Mouse (Mus musculus): ENCODE measurements around the gene Malsu1. TPM values are rescaled to one million over a fixed set of nuclear protein-coding genes. Genes with fewer than 3 reads are reported as not detected.
A peak's percentile ranks its signal among the peaks of the same experiment; 100 is the strongest.

Malsu1 gene
- polyA plus RNA-seq (2014; fragmentation: Nextera tagmentation; extraction: Ambion mirVana) = 64.2 and 74.2 TPM in 2 replicates

DNA sequence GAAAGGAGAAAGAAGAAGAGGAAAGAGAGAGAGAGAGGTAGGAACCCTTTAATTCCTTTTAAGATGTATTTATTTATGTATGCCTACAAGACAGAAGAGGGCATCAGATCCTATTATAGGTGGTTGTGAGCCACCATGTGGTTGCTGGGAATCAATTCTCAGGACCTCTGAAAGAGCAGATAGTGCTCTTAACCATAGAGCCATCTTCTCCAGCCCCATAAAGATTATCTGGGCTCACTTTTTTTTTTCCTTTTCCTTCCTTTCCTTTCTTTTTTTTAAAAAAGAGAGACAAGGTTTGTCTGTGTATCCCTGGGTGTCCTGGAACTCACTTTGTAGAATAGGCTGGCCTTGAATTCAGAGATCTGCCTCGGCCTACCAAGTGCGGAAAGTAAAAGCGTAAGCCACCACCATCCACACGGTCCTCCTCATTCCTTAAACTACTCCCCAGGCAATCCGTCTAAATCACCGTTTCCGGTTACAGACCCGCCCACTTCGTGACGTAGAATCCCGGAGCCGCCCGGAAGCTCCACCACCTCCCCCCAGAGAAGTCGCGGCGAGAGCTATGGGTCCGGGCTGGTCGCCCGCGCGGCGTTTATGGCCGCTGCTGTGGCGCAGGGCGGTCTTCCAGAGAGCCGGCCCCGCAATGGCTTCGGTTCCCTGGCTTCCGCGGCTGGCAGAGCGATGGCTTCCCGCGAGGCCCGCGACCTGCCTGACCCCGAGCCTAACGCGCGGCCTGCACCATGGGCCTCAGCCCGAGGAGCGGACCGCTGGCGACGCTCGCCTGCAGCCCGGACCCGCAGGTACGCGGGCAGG lies at the start of gene Malsu1:
Malsu1 (plus strand) TSS at position 492 of the 813 bp plus-strand sequence.
- H3K9ac ChIP-seq = peak within 1 kb of the TSS; percentile 96
- peak within 1 kb of the TSS; percentile 83 for H3K27ac ChIP-seq
- peak within 1 kb of the TSS; percentile 80 for H3K4me2 ChIP-seq (replicated peaks)
- WGBS = under 1% methylated on average over 49 of the region's 49 CpGs
- H3K27me3 ChIP-seq (ENCODE audit: control insufficient read depth, insufficient read depth, low read length) = no peaks in the 10 kb centered on the region
- ATAC-seq (ENCODE audit: low FRiP score) (peak; percentile 98), DNase-seq (ENCODE audit: low spot score) (peak; percentile 97)
- peak within 1 kb of the TSS; percentile 97 for H3K4me3 ChIP-seq (replicated peaks; ENCODE audit: low read length)
- H3K9me3 ChIP-seq (ENCODE audit: control insufficient read depth, low read length) = no peaks in the 10 kb centered on the region
- no peaks in the 10 kb centered on the region for H3K36me3 ChIP-seq (replicated peaks; ENCODE audit: control insufficient read depth, insufficient read depth)
- peaks cover 17% of the 10 kb centered on the region for H3K4me1 ChIP-seq (replicated peaks; ENCODE audit: control insufficient read depth, insufficient read depth, low read length)

- 86% methylated on average over 7 of the region's 7 CpGs for WGBS
- no peak overlapping the region for H3K4me3 ChIP-seq (replicated peaks; ENCODE audit: low read length)
- no peak overlapping the region for H3K27ac ChIP-seq
- H3K9ac ChIP-seq = no peak overlapping the region
- no peaks in the 10 kb centered on the region for H3K36me3 ChIP-seq (replicated peaks; ENCODE audit: control insufficient read depth, insufficient read depth)
- no peak for ATAC-seq (ENCODE audit: low FRiP score)
- no peak for DNase-seq (ENCODE audit: low spot score)
- no peaks in the 10 kb centered on the region for H3K27me3 ChIP-seq (ENCODE audit: control insufficient read depth, insufficient read depth, low read length)
- no peak overlapping the region for H3K4me2 ChIP-seq (replicated peaks)
- H3K9me3 ChIP-seq (ENCODE audit: control insufficient read depth, low read length) = no peaks in the 10 kb centered on the region
- H3K4me1 ChIP-seq (replicated peaks; ENCODE audit: control insufficient read depth, insufficient read depth, low read length) = 0 out of 2 replicates have a peak, but pooled peaks cover 4% of the 10 kb centered on the region
These were observed 48.3 kb upstream of the Malsu1 start for GRCm38 (mm10) chr6:49025290-49025689.

GRCm38 (mm10) chr6:49026496-49026895 lies 47.1 kb upstream of the Malsu1 start:
- ATAC-seq (ENCODE audit: low FRiP score) (no peak), DNase-seq (ENCODE audit: low spot score) (no peak)
- Histone ChIP-seq H3K9ac (no peak overlapping the region), H3K27ac (no peak overlapping the region), H3K4me3 (replicated peaks; ENCODE audit: low read length) (no peak overlapping the region), H3K4me1 (replicated peaks; ENCODE audit: control insufficient read depth, insufficient read depth, low read length) (no peaks in the 10 kb centered on the region), H3K36me3 (replicated peaks; ENCODE audit: control insufficient read depth, insufficient read depth) (no peaks in the 10 kb centered on the region), H3K27me3 (ENCODE audit: control insufficient read depth, insufficient read depth, low read length) (no peaks in the 10 kb centered on the region), H3K4me2 (replicated peaks) (no peak overlapping the region), H3K9me3 (ENCODE audit: control insufficient read depth, low read length) (no peaks in the 10 kb centered on the region)
- 93% methylated on average over 5 of the region's 5 CpGs for WGBS

- no peaks in the 10 kb centered on the region for H3K4me1 ChIP-seq (replicated peaks; ENCODE audit: control insufficient read depth, insufficient read depth, low read length)
- DNase-seq (ENCODE audit: low spot score) = no peak
- no peak overlapping the region for H3K4me3 ChIP-seq (replicated peaks; ENCODE audit: low read length)
- no peaks in the 10 kb centered on the region for H3K36me3 ChIP-seq (replicated peaks; ENCODE audit: control insufficient read depth, insufficient read depth)
- no peak overlapping the region for H3K27ac ChIP-seq
- no peak for ATAC-seq (ENCODE audit: low FRiP score)
- no peak overlapping the region for H3K4me2 ChIP-seq (replicated peaks)
- 93% methylated on average over 6 of the region's 6 CpGs for WGBS
- H3K9me3 ChIP-seq (ENCODE audit: control insufficient read depth, low read length) = no peaks in the 10 kb centered on the region
- no peaks in the 10 kb centered on the region for H3K27me3 ChIP-seq (ENCODE audit: control insufficient read depth, insufficient read depth, low read length)
- no peak overlapping the region for H3K9ac ChIP-seq
These were observed 45.6 kb upstream of the Malsu1 start for GRCm38 (mm10) chr6:49028019-49028418.

DNA sequence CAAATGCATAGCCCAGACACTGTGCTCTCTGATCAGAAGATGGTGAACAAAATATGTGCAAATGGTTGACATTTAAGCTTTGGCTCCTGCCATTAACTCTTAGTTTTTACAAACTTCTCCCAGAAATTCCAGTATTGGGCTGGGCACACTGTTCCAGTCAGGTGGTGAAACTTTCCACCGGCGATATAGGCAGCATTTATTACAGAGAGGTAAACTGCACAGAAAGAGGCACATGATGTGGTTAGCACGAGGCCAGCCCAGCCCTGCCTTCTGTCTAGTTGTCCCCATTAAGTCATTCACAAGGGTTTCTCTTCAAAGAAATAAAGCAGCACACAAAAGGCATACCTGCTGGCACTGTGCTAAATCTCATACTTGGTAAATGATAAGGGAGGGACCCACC lies 44.9 kb upstream of the Malsu1 start:
- H3K4me1 ChIP-seq (replicated peaks; ENCODE audit: control insufficient read depth, insufficient read depth, low read length) = no peaks in the 10 kb centered on the region
- 87% methylated on average over 3 of the region's 3 CpGs for WGBS
- DNase-seq (ENCODE audit: low spot score) (no peak), ATAC-seq (ENCODE audit: low FRiP score) (no peak)
- H3K4me3 ChIP-seq (replicated peaks; ENCODE audit: low read length) = no peak overlapping the region
- no peaks in the 10 kb centered on the region for H3K9me3 ChIP-seq (ENCODE audit: control insufficient read depth, low read length)
- no peak overlapping the region for H3K4me2 ChIP-seq (replicated peaks)
- no peaks in the 10 kb centered on the region for H3K27me3 ChIP-seq (ENCODE audit: control insufficient read depth, insufficient read depth, low read length)
- H3K9ac ChIP-seq = no peak overlapping the region
- H3K27ac ChIP-seq = no peak overlapping the region
- H3K36me3 ChIP-seq (replicated peaks; ENCODE audit: control insufficient read depth, insufficient read depth) = no peaks in the 10 kb centered on the region

GRCm38 (mm10) chr6:49031230-49031629 lies 42.4 kb upstream of the Malsu1 start:
- Histone ChIP-seq H3K36me3 (replicated peaks; ENCODE audit: control insufficient read depth, insufficient read depth) (no peaks in the 10 kb centered on the region), H3K9me3 (ENCODE audit: control insufficient read depth, low read length) (no peaks in the 10 kb centered on the region), H3K9ac (no peak overlapping the region), H3K4me1 (replicated peaks; ENCODE audit: control insufficient read depth, insufficient read depth, low read length) (no peaks in the 10 kb centered on the region), H3K4me2 (replicated peaks) (no peak overlapping the region), H3K27me3 (ENCODE audit: control insufficient read depth, insufficient read depth, low read length) (no peaks in the 10 kb centered on the region), H3K4me3 (replicated peaks; ENCODE audit: low read length) (no peak overlapping the region), H3K27ac (no peak overlapping the region)
- WGBS = 92% methylated on average over 4 of the region's 4 CpGs
- ATAC-seq (ENCODE audit: low FRiP score) (no peak), DNase-seq (ENCODE audit: low spot score) (no peak)

DNA sequence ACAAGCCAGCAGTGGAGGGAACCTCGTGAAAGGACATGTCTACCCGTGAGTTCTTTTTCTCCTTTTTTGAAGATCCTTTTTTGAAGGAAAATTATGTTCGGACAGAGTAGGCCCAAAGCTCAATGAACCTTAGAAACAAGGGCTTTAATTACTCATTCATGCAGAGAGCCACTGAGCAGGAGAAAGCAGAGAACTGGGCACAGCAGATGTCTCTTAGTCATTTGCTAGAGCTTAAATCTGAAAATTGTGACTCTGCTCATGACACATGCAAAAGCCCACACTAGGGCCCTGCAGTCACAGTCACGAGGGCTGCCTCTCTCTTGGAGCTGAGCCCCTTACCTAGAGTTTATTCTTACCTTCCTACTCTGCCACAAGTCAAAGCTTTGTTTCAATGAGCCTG lies 40.8 kb upstream of the Malsu1 start:
- WGBS = 68% methylated on average over 4 of the region's 4 CpGs
- Histone ChIP-seq H3K9ac (no peak overlapping the region), H3K4me2 (replicated peaks) (no peak overlapping the region), H3K27ac (no peak overlapping the region), H3K9me3 (ENCODE audit: control insufficient read depth, low read length) (no peaks in the 10 kb centered on the region), H3K4me1 (replicated peaks; ENCODE audit: control insufficient read depth, insufficient read depth, low read length) (no peaks in the 10 kb centered on the region), H3K36me3 (replicated peaks; ENCODE audit: control insufficient read depth, insufficient read depth) (no peaks in the 10 kb centered on the region), H3K4me3 (replicated peaks; ENCODE audit: low read length) (no peak overlapping the region), H3K27me3 (ENCODE audit: control insufficient read depth, insufficient read depth, low read length) (no peaks in the 10 kb centered on the region)
- no peak for DNase-seq (ENCODE audit: low spot score)
- ATAC-seq (ENCODE audit: low FRiP score) = no peak

DNA sequence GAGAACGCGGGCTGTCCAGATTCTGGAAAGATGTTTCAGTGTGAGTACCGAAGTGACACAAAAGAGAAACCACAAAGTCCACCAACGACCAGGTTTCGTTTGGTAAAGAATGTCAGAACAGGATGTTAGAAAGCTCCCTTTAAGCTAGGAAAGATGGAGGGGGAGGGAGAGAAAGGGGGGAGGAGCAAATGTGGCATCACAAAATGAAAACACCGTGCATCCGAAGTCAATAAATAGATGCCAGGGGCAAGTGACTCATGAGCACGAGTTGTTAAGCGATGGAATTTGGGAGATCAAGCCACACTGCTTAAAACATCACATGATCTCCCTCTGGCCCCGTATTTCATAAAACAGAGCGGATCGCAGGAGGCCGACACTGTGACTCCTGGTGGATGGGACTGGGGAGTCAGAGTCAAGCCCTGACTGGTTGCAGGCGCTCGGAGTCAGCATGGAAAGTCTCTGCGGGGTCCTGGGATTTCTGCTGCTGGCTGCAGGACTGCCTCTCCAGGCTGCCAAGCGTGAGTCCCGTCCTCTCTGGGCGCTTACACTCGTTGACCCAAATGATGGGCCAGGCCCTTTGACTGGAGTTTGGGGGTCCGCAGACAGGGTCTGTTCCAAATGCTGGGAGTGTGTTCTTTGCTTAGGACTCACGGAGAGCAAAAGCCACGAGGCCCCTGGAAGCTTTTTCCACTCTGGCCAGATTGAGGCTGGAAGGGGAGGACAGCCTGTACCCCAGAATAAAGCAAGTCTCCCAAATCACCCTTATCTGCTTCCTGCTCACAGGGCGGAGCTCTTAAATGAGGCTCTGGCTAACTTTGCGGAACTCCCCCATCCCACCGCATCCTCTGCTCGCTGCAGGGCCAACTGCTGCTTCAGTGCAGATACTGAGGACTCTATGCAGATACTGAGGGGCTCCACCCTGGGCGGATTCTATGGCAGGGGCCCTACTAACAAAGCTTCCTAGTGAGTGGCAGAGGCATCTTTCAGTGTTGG lies 37.0 kb upstream of the Malsu1 start, which contains the start of gene Gpnmb:
Gpnmb (plus strand) TSS at position 272 of the 993 bp plus-strand sequence.
- peak within 1 kb of the TSS; percentile 9; the same call in 1 of the 2 replicates for H3K4me2 ChIP-seq (replicated peaks)

DNA sequence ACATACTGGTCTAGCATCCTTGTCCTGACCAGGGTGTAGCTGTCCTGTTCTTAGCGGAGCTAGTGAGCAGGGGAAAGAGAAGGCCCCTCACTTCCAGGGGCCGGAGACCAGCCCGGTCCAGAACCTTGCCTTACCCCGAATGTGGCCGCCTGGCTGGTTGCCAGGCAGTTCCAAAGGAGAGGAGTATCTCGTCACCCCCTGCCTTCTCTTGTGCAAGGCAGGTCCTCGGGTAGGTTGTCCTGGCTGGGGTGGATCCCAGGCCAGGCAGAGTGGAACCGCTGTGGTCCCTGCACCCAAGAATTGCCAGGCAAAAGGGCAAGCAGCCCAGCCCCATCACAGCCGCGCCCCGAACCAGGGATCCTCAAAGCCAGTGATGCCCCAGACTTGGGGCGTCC lies 36.3 kb upstream of the Malsu1 start:
- Histone ChIP-seq H3K4me3 (replicated peaks; ENCODE audit: low read length) (no peak overlapping the region), H3K4me1 (replicated peaks; ENCODE audit: control insufficient read depth, insufficient read depth, low read length) (no peaks in the 10 kb centered on the region), H3K4me2 (replicated peaks) (no peak overlapping the region), H3K9me3 (ENCODE audit: control insufficient read depth, low read length) (no peaks in the 10 kb centered on the region), H3K27me3 (ENCODE audit: control insufficient read depth, insufficient read depth, low read length) (no peaks in the 10 kb centered on the region), H3K9ac (no peak overlapping the region), H3K27ac (no peak overlapping the region), H3K36me3 (replicated peaks; ENCODE audit: control insufficient read depth, insufficient read depth) (no peaks in the 10 kb centered on the region)
- ATAC-seq (ENCODE audit: low FRiP score) (no peak), DNase-seq (ENCODE audit: low spot score) (no peak)
- WGBS = 73% methylated on average over 12 of the region's 12 CpGs

More for the DNA sequence above, 37.0 kb upstream of the Malsu1 start, which contains the start of gene Gpnmb:
- H3K9ac ChIP-seq = no peak within 1 kb of the TSS
- H3K9me3 ChIP-seq (ENCODE audit: control insufficient read depth, low read length) = no peaks in the 10 kb centered on the region
- no peaks in the 10 kb centered on the region for H3K36me3 ChIP-seq (replicated peaks; ENCODE audit: control insufficient read depth, insufficient read depth)
- ATAC-seq (ENCODE audit: low FRiP score) = no peak
- H3K4me1 ChIP-seq (replicated peaks; ENCODE audit: control insufficient read depth, insufficient read depth, low read length) = no peaks in the 10 kb centered on the region
- H3K27me3 ChIP-seq (ENCODE audit: control insufficient read depth, insufficient read depth, low read length) = no peaks in the 10 kb centered on the region
- H3K4me3 ChIP-seq (replicated peaks; ENCODE audit: low read length) = no peak within 1 kb of the TSS
- WGBS = 45% methylated on average over 28 of the region's 28 CpGs
- no peak for DNase-seq (ENCODE audit: low spot score)
- H3K27ac ChIP-seq = no peak within 1 kb of the TSS
